Mouse (Mus musculus) naive thymus-derived CD4-positive, alpha-beta T cell, adult 2 months (primary cell): ENCODE measurements around the gene Kras.

Experiments used
- DNase-seq: peaks from one replicate; pipeline ENCODE4 v3.0.0-alpha.2; 2011; ENCODE audit warnings: low read depth

Kras gene

DNA sequence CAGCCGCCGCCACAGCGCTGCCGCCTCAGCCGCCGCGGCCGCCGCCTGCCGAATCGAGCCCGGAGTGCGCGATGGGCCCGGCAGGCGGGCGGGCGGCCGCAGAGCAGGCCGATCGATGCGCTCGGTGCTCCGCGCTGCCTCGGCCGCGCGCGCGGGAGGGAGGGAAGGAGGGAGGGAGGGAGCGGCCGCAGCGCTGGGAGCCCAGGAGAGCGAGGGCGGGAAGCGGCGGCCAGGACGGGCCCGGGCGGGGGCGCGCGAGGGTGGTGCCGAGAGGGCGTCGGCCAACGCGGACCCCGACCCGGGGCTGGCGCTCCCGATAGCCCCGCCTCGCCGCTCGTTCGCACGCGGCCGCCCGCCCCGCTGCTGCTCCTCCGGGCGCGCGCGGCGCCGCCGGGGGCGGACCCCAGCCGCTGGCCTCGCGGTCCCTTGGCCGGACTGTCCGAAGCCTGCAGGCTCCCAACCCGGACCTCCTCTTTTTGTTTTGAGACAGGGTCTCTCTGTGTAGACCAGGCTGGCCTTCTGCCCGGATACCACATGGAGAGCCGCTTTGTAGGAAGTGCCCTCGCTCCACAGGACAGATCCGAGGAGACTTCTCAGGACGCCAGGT lies at the start of gene Kras:
Gene Kras, minus strand, starts transcription at position 55 of the 607 bp plus-strand sequence.
- peak; percentile 92 for DNase-seq

- DNase-seq = no peak
These were observed 47.6 kb upstream of the Kras start for GRCm38 (mm10) chr6:145297626-145298025.

DNA sequence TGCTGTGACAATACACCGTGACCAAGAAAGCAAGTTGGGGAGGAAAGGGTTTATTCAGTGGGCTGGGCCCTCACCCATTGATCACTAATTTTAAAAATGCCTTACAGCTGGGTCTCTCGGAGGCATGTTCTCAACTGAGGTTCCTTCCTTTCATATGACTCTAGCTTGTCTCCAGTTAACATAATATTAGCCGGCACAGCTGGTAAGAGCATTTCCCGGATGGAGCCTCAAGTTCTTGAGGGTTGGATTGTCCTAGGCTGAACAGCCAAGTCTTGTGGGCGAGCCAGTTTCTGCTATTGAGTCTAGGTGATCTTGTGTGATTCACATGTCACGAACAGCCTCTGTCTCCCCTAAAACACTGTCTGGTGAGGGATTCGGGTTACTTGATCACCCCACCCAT lies 46.9 kb upstream of the Kras start:
- no peak for DNase-seq

DNA sequence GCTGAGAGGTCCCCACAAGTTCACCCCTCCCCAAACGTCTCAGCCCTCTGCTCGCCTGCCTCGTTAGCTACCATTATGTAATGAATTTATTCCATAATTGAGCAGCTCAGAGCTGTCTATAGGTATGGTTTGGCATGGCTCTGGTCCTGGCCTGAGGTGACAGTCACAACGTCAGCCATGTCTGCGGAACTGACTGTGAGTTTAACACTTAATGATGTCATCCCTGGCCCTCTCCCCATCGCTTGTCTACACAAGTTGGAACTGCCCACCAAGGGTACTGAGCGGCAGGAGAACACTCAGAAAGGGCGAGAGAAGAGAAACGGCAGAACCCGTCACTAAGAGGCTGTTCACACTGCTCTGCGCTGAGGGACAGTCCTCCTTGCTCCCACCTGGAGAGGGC lies 45.1 kb upstream of the Kras start:
- DNase-seq = no peak

DNA sequence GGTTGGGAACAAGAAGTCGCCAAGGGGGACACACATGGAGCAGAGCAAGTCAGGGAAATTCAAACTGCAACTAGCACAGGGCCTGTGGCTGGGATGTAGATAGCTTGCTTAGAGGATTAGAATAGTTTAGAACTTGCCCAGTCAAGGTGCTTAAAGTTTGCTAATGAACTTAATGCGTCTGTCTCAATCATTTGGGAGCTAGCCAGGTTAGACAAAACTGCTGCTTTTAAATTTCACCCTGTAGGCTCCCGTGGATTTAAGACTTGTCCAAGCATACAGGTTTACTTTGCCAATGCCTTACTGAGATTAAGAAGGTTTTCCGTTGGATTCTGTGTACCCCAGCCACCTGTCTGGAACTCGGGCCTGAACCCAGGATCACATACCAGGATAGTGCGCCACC lies 43.1 kb upstream of the Kras start:
- no peak for DNase-seq

DNA sequence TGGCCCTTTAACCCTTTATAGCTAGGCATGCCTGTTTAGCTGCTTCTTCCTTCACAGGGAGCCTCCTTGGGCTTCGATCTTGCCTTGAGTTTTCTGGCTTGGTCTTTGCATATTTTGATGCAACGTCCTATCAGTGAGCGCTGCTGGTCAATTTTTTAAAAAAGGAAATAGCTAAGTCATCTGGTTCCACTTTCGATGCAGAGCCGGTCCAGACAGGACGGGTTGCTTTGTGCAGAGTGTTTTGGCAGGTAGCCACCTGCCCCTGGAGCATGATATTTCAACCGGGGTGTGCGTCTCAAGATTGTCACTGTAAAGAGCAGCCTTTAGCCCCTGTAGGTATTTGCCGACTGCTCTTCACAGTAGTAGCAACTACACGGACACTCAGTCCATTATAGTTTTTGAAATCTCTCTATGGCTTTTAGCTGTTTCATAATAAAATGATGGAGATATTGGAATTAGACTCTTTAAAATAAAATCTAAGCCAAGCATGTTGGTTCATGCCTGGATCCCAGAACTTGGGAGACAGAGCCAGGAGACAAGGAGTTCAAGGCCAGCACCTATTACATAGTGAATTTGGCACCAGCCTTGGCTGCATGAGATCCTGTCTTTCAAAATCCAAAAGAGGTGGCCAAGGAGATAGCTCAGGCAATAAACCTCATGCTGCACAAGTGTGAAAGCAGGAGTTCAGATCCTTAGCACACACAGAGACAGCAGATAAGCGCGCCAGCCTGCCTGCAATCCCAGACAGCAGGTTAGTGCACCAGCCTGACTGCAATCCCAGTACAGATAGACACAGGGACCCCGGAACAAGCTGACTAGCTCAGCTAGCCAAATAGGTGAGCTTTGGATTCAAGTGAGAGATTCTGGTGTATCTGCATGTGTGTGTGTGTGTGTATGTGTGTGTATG lies 41.6 kb upstream of the Kras start:
- no peak for DNase-seq

- peak; percentile 67 for DNase-seq
These were observed 35.6 kb upstream of the Kras start for GRCm38 (mm10) chr6:145285656-145286055.

- peak; percentile 81 for DNase-seq
These were observed 34.2 kb upstream of the Kras start for GRCm38 (mm10) chr6:145284286-145284685.

GRCm38 (mm10) chr6:145277138-145277763 lies 27.2 kb upstream of the Kras start:
- DNase-seq = no peak

DNA sequence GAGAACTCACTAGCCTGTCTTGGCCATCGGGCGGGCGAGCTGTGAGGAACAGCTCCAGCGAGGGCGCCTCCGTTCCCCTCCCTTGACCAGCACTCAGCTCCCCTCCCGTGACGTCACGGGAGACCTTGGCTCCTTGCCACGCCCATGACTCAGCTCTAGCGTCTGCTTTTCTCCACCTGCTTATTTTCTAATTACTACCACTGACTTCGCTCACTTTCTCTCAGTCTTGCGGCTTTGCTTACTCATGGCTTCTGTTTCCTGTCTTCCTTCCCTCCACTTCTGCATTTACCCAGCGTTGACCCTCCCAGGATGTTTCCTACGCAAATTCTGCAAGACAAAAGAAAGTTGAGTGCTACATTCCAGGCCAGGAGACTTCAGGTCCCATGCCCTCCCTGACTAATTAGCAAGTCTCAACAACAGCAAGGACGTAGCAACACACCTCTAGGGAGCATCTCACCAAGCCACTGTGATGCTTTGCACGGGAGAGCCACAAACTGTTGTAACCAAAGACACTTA lies 26.3 kb upstream of the Kras start:
- peak; percentile 64 for DNase-seq

- peak; percentile 46 for DNase-seq
These were observed 25.7 kb upstream of the Kras start for GRCm38 (mm10) chr6:145275586-145276219.

- no peak for DNase-seq
These were observed 24.1 kb upstream of the Kras start for GRCm38 (mm10) chr6:145273971-145274620.

- no peak for DNase-seq
These were observed 22.3 kb upstream of the Kras start for GRCm38 (mm10) chr6:145272142-145272937.

- no peak for DNase-seq
These were observed 19.3 kb upstream of the Kras start for GRCm38 (mm10) chr6:145269313-145269845.

DNA sequence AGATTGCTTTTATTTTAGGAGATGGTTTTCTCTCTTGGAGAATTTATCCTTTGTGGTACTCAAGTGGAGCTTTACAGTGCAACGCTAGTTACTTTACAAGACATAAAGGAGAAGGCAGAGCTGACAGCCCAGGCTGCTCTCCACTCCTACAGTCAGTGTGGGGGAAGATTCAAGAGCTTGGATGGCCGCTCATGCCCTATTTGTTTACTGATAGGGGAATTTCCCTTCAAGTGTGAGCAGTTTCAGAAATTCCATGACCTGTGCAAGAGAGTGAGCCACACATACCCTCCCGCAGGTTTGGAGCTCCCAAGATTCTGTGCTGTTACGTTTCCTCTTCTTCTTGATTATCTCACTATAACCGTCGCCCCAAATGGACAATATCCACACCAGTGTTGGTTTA lies 17.7 kb upstream of the Kras start:
- DNase-seq = no peak

- no peak for DNase-seq
These were observed 12.3 kb upstream of the Kras start for GRCm38 (mm10) chr6:145262314-145262713.

DNA sequence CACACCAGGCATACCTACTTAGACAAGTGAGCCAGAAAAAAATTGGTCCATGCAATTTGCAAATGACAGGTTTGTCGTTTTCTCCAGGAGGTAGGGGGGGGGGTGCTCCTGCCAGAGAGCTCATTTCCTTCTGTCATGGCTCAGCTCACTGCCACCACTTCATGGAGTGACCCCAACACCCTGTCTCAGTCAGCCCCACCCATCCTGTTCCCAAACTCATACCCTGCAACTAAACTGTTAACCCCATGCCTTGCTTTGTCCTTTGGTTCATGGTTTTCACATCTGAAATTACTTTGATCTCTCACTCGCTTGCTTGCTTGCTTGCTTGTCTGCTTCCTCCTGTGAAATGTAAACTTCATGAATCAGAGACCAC lies 6.6 kb upstream of the Kras start:
- DNase-seq = no peak

DNA sequence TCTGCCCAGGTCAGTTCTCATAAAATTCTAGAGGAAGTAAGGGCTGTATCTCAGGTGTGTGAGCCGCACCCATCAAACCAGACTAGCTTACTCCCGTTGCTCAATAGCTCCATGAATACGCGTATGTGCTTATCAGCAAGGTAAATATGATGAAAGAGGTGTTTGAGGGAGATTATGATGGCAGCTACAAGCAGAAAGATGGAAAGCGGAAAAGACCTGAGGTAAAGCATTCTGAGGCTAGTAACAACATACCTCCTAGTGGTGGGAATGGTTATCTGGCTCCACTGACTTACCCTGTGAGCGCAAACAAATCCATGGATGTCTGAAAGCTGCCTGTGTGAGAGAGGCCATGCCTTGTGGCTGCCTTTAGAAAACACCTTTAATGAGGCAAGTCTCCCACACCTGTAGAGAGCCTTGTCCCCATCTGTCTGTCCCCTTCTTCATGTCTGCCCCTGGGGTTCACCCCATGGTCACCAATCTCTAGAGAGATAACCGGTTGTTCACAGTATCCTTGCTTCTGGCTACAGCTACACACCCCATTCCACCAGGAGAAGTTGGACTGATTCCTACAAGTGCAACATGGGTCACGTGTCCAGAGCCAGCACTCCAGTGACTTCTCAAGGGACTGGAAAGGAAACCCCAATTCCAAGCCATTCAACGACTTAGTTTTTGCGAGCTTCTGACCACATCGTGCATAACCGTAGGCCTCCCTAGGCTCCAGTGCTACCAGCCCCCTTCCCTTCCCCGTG lies 6.1 kb upstream of the Kras start:
- DNase-seq = no peak

DNA sequence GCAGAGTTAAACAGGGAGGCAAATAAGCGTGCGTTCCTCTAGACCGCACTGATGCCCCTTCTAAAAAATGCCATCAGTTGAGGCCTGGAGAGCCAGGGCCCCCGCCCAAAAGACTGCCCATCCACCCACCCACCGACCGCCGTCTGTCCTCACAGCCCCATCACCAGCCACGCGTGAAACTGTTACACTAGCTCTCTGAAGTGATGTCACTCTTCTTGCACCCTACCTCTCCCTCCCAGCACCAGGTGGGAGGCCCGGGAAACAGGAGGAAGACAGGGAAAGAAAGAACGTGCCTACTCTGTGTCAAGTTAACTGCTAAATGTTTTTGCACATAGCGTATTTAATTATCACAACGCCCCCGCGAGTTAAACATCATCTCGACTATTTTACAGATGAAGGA lies 781 bp upstream of the Kras start:
- DNase-seq = no peak
